17 mouse cellular contexts compared by ENCODE assay signal in the genomic region with DNA sequence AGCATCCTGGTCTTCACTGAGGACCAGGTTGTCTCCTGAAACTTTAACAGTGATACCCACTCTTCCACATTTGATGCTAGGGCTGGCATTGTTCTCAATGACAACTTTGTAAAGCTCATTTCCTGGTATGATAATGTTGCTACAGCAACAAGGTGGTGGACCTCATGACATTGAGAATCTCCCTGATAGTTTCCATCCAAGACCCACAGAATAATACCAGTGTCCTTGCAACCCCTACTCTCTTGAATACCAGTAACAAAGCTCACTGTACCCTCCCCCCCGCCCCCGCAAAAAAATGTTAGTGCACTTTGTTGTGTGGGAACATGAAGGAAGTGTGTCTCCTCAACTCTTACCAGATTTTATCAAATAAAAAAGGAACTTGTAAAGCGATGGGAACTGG.
"Had no signal": no experiment of that assay in that cellular context is flagged by ENCODE, and none has a peak within 500 bp of the region (broad histone marks: within the 10 kb centered on the region; RNA-seq: fewer than 3 reads in every experiment).

No protein-coding gene starts in this region.

- H3K27me3 ChIP-seq: midbrain, embryonic 13.5 days; midbrain, embryonic 15.5 days; neural tube, embryonic 13.5 days; neural tube, embryonic 15.5 days had no signal

- H3K4me3 ChIP-seq: midbrain, embryonic 13.5 days; midbrain, embryonic 15.5 days; neural tube, embryonic 13.5 days; neural tube, embryonic 15.5 days had no signal

- DNase-seq: lung, adult 18-20 months; lung, embryonic 14.5 days; lung, postnatal 10 days; lung, postnatal 4 days; retina, postnatal 1 day; right cerebral cortex, adult 18-20 months; right cerebral cortex, postnatal 25 days; right cerebral cortex, postnatal 4 days; spleen, adult 18-20 months; thymus, adult 2 months; thymus, postnatal 25 days; thymus, postnatal 4 days had no signal

- H3K4me1 ChIP-seq: midbrain, embryonic 13.5 days; midbrain, embryonic 15.5 days; neural tube, embryonic 13.5 days; neural tube, embryonic 15.5 days had no signal

- H3K4me2 ChIP-seq: lung, embryonic 14.5 days; midbrain, embryonic 11.5 days; midbrain, embryonic 13.5 days; midbrain, embryonic 15.5 days; neural tube, embryonic 13.5 days; neural tube, embryonic 15.5 days had no signal

- ATAC-seq: midbrain, embryonic 13.5 days; midbrain, embryonic 15.5 days had no signal

- H3K36me3 ChIP-seq: midbrain, embryonic 13.5 days; midbrain, embryonic 15.5 days; neural tube, embryonic 13.5 days; neural tube, embryonic 15.5 days had no signal

- H3K27ac ChIP-seq: midbrain, embryonic 13.5 days; midbrain, embryonic 15.5 days; neural tube, embryonic 13.5 days; neural tube, embryonic 15.5 days had no signal

- H3K9ac ChIP-seq: lung, embryonic 14.5 days; midbrain, embryonic 13.5 days; midbrain, embryonic 15.5 days; neural tube, embryonic 13.5 days; neural tube, embryonic 15.5 days had no signal

- H3K9me3 ChIP-seq: midbrain, embryonic 13.5 days; midbrain, embryonic 15.5 days; neural tube, embryonic 13.5 days; neural tube, embryonic 15.5 days had no signal
